Mouse (Mus musculus) intestine, embryonic 16.5 days (tissue): ENCODE measurements around the gene Gpr35. TPM values are rescaled to one million over a fixed set of nuclear protein-coding genes. Genes with fewer than 3 reads are reported as not detected.
"Not testable (repeated sequence)": the region's sequence is repeated elsewhere in the genome, so short reads cannot be mapped to it uniquely, and the experiment has no call there.

Experiments used
- ATAC-seq: fragments of 200-750 bp; cut with Nextera tagmentation; 2 replicates; pipeline ENCODE4 v1.8.0; 2017; ENCODE audit warnings: moderate TSS enrichment, moderate library complexity
- H3K27ac ChIP-seq: fragments of 300-500 bp; sonication (generic); 2 replicates; pipeline ENCODE4 v1.5.1; 2014; ENCODE audit warnings: mild to moderate bottlenecking, low read length
- H3K27me3 ChIP-seq: fragments of 300-500 bp; sonication (generic); replicated peaks from 2 replicates; pipeline ENCODE4 v1.6.1; 2014; ENCODE audit warnings: low read length, control low read depth, mixed read lengths; ENCODE audit not compliant: control insufficient read depth, insufficient read depth
- H3K36me3 ChIP-seq: fragments of 300-500 bp; sonication (generic); 2 replicates; pipeline ENCODE4 v1.6.1; 2014; ENCODE audit warnings: low read length, control low read depth; ENCODE audit not compliant: control insufficient read depth, insufficient read depth
- H3K4me1 ChIP-seq: fragments of 300-500 bp; sonication (generic); 2 replicates; pipeline ENCODE4 v1.6.1; 2014; ENCODE audit warnings: low read length, control low read depth, mixed read lengths; ENCODE audit not compliant: control insufficient read depth, insufficient read depth
- H3K4me2 ChIP-seq: fragments of 300-500 bp; sonication (generic); 2 replicates; pipeline ENCODE4 v1.6.1; 2014; ENCODE audit warnings: low read depth, low read length, control low read depth
- H3K4me3 ChIP-seq: fragments of 300-500 bp; sonication (generic); 2 replicates; pipeline ENCODE4 v1.5.1; 2014; ENCODE audit warnings: mild to moderate bottlenecking, low read length
- H3K9ac ChIP-seq: fragments of 300-500 bp; sonication (generic); 2 replicates; pipeline ENCODE4 v1.6.1; 2014; ENCODE audit warnings: low read depth, low read length
- H3K9me3 ChIP-seq: fragments of 300-500 bp; sonication (generic); 2 replicates; pipeline ENCODE4 v1.6.1; 2016; ENCODE audit warnings: low read length, control low read depth; ENCODE audit not compliant: control insufficient read depth
- WGBS: fragments of 180-500 bp; shearing (Covaris S2); extraction: QIAGEN DNeasy Blood & Tissue Kit; methylation state at CpG from one replicate; pipeline ENCODE4 v1.1.7; 2014; 5-methylcytosine and 5-hydroxymethylcytosine counted together
- polyA plus RNA-seq: library from polyadenylated mRNA; unstranded; fragments of >200 nt; fragmentation: Nextera tagmentation; extraction: Ambion mirVana; gene quantifications from 2 replicates; pipeline ENCODE4 v1.2.1, GENCODE M21; 2015

Gpr35 gene
- polyA plus RNA-seq, 1 experiment from 2014 or later = 8.4 TPM

DNA sequence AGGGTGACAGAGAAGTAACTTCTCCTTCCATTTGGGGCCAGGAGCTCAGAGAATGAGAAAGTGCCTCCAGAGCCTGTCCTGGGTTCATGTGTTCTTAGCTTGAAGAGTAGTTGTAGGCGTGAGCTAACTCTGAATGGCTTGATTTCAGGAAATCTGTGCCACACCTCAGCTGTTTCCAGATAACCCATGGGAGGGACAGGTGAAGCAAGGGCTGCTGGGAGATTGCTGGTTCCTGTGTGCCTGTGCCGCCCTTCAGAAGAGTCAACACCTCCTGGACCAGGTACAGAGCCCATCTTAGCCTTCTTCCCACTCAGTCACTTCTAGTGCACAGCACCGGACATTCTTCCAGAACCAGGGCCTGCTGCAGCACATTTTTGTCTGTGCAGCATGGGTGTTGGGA is 12.9 kb upstream of the Gpr35 start:
- Histone ChIP-seq H3K9ac (no peak overlapping the region), H3K36me3 (peaks cover 10% of the 10 kb centered on the region; the same call in 1 of the 2 replicates), H3K27ac (peak overlapping the region; percentile 47; the same call in 1 of the 2 replicates), H3K9me3 (no peaks in the 10 kb centered on the region), H3K4me2 (no peak overlapping the region; the same call in 1 of the 2 replicates), H3K4me3 (no peak overlapping the region), H3K27me3 (no peaks in the 10 kb centered on the region), H3K4me1 (peaks cover 28% of the 10 kb centered on the region)
- ATAC-seq = peak; percentile 18
- 74% methylated on average over 3 of the region's 3 CpGs for WGBS

DNA sequence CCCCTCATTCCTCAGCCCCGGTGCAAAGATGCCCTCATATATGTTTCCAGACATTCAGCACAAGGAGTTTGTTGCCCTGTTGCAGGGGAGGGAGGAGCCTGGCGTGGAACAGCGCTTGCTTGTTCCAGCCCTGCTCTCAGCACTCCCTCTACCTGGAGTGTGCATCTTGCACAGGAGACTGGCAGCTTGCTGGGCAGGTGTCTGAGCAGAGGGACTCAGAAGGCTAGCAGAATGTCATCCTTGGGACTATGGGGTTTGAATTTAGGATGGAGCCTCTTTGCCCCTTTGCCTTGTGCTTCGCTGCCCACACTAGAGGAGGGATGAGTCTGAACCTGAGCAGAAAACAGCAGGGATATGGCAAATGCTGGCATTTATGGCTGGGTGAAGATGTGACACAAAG is 10.9 kb upstream of the Gpr35 start:
- H3K4me3 ChIP-seq = no peak overlapping the region
- WGBS = 95% methylated on average over 4 of the region's 4 CpGs
- peaks cover 23% of the 10 kb centered on the region for H3K4me1 ChIP-seq
- no peak for ATAC-seq
- H3K9ac ChIP-seq = no peak overlapping the region
- no peaks in the 10 kb centered on the region for H3K9me3 ChIP-seq
- H3K27me3 ChIP-seq = no peaks in the 10 kb centered on the region
- no peak overlapping the region for H3K27ac ChIP-seq
- no peak overlapping the region for H3K4me2 ChIP-seq
- peaks cover 14% of the 10 kb centered on the region; the same call in 1 of the 2 replicates for H3K36me3 ChIP-seq

DNA sequence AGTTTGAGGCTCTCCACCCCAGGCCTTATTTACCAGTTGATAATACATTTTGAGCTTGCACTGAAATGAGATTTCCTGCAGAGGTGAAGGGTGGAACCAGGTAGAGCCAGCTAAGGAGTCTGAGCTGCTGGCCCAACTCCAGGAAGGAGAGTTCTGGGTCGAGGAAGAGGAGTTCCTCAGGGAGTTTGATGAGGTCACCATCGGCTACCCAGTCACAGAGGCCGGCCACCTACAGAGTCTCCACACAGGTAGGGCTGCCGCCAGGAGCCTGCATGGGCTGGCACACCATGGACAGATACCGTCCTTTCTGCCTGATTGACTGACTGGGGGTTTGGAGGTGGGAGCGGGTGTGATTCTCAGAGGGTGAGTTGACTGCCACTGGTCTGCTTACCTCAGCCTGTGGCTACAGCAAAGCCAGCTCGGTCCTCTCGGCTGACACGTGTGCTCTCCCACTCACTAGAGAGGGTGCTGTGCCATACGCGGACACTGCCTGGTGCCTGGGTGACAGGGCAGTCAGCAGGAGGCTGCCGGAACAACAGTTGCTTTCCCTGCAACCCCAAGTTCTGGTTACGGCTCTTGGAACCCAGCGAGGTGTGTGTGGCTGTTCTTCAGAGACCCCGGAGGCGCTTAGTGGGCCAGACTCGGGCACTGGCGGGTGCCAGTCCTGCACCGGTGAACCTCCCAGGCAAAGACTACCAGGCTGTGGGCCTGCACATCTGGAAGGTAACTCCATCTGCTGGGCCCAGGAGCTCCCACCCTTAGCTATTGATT is 7.3 kb upstream of the Gpr35 start:
- 93% methylated on average over 19 of the region's 19 CpGs for WGBS

DNA sequence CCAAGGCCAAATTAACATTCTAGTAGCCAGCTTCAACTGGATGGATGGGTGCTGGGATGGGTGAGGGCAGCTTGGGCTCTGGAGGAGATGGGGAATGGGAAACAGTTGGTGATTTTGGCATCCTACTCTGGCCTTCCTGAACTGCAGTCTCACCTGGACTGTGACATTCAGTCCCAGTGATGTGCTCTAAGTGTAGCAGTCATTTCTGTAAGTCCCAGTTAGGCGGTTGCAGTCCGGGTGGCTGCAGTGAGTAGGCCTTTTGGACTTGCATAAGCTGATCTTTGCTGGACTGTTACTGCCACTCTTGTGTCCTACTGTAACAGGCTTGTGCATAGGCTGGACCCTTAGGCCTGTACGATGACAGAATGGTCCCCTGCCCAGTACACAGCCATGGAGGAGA is 2.7 kb upstream of the Gpr35 start:
- Histone ChIP-seq H3K36me3 (peaks cover 9% of the 10 kb centered on the region; the same call in 1 of the 2 replicates), H3K9ac (no peak overlapping the region)
- 94% methylated on average over 3 of the region's 3 CpGs for WGBS

More for the DNA sequence above, 7.3 kb upstream of the Gpr35 start:
- H3K4me2 ChIP-seq = no peak overlapping the region
- H3K36me3 ChIP-seq = peaks cover 19% of the 10 kb centered on the region
- ATAC-seq = no peak
- no peaks in the 10 kb centered on the region for H3K27me3 ChIP-seq
- no peak overlapping the region for H3K9ac ChIP-seq
- H3K4me3 ChIP-seq = no peak overlapping the region
- no peaks in the 10 kb centered on the region for H3K9me3 ChIP-seq
- H3K27ac ChIP-seq = no peak overlapping the region
- peaks cover 8% of the 10 kb centered on the region; the same call in 1 of the 2 replicates for H3K4me1 ChIP-seq

GRCm38 (mm10) chr1:92949426-92949825 is 1.2 kb upstream of the Gpr35 start:
- H3K4me2 ChIP-seq = peak overlapping the region; percentile 55
- peak overlapping the region; percentile 77 for H3K27ac ChIP-seq
- no peaks in the 10 kb centered on the region for H3K9me3 ChIP-seq
- peaks cover 5% of the 10 kb centered on the region; the same call in 1 of the 2 replicates for H3K36me3 ChIP-seq
- H3K4me3 ChIP-seq = peak overlapping the region; percentile 49
- peak overlapping the region; percentile 59 for H3K9ac ChIP-seq
- 0 out of 2 replicates have a peak, but pooled peaks have one; percentile 8 for ATAC-seq
- WGBS = 57% methylated on average over 6 of the region's 6 CpGs
- peaks cover 15% of the 10 kb centered on the region; the same call in 1 of the 2 replicates for H3K4me1 ChIP-seq
- no peaks in the 10 kb centered on the region for H3K27me3 ChIP-seq

More for the DNA sequence above, 2.7 kb upstream of the Gpr35 start:
- no peak for ATAC-seq
- no peaks in the 10 kb centered on the region for H3K27me3 ChIP-seq
- H3K4me3 ChIP-seq = no peak overlapping the region
- no peaks in the 10 kb centered on the region for H3K9me3 ChIP-seq
- H3K27ac ChIP-seq = no peak overlapping the region
- H3K4me2 ChIP-seq = no peak overlapping the region
- peaks cover 15% of the 10 kb centered on the region; the same call in 1 of the 2 replicates for H3K4me1 ChIP-seq

DNA sequence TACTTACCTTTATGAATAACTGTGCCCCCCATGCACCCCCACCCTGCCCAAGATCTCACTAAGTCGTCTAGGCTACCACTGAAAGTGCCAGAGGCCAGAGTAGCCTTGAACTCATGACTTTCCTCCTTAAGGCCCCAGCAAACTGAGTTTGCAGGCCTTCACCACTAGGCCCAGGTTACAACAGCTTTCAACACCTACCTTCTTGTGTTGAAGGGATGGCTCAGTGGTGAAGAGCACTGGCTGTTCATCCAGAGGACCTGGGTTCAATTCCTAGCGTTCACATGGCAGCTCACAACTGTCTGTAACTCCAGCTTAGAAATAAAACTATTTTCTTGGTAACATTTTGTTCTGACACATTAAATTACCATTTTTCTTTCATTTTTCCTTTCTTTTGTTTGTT is 3.0 kb downstream of the Gpr35 start:
- Histone ChIP-seq H3K4me1 (peaks cover 4% of the 10 kb centered on the region), H3K36me3 (no peaks in the 10 kb centered on the region; the same call in 1 of the 2 replicates), H3K4me3 (no peak overlapping the region), H3K9me3 (no peaks in the 10 kb centered on the region), H3K27me3 (no peaks in the 10 kb centered on the region), H3K4me2 (no peak overlapping the region), H3K9ac (no peak overlapping the region), H3K27ac (no peak overlapping the region)
- WGBS = 62% methylated on average over 2 of the region's 2 CpGs
- ATAC-seq = no peak

- not testable (repeated sequence) for H3K27me3 ChIP-seq, H3K9me3 ChIP-seq, H3K27ac ChIP-seq, H3K4me1 ChIP-seq, H3K9ac ChIP-seq, H3K36me3 ChIP-seq
- Histone ChIP-seq H3K4me3 (peak overlapping the region; percentile 16; the same call in 1 of the 2 replicates), H3K4me2 (peak overlapping the region; percentile 27; the same call in 1 of the 2 replicates)
- ATAC-seq = peak; percentile 57
- WGBS = 3% methylated on average over 11 of the region's 11 CpGs
Measured at GRCm38 (mm10) chr1:92956571-92957335, 6.1 kb downstream of the Gpr35 start.

DNA sequence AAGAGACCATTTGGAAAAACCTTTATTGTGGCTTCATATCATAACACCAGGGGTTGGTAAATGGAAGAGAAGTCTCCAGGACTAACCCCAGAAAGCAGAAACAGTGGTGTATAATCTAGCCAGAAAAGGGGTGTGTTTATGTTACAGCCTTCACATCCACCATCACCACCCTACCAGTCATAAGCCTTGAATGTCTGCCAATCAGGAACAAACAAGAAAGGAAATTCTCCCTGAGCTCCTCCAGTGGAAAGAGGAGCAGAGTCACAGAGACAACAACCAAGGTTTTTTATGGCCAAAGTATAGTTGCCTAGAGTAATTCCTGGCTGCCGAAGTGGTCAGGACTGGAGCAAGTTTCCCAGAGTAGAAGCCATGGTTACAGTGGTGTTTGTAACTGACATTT is 8.3 kb downstream of the Gpr35 start:
- Histone ChIP-seq H3K36me3 (no peaks in the 10 kb centered on the region), H3K9ac (no peak overlapping the region), H3K27ac (no peak overlapping the region), H3K27me3 (no peaks in the 10 kb centered on the region), H3K4me3 (no peak overlapping the region), H3K9me3 (no peaks in the 10 kb centered on the region), H3K4me2 (no peak overlapping the region), H3K4me1 (no peaks in the 10 kb centered on the region; the same call in 1 of the 2 replicates)
- 81% methylated on average over 1 of the region's 1 CpGs for WGBS
- ATAC-seq = no peak

GRCm38 (mm10) chr1:92970791-92971190 is 20.1 kb downstream of the Gpr35 start:
- not testable (repeated sequence) for H3K36me3 ChIP-seq, H3K4me1 ChIP-seq, ATAC-seq, H3K9ac ChIP-seq, H3K4me3 ChIP-seq, H3K27ac ChIP-seq, H3K4me2 ChIP-seq, H3K9me3 ChIP-seq, H3K27me3 ChIP-seq
- WGBS = 88% methylated on average over 6 of the region's 6 CpGs
